Mouse (Mus musculus): Measurements from ENCODE around the gene Prtg.

Gene Prtg

DNA sequence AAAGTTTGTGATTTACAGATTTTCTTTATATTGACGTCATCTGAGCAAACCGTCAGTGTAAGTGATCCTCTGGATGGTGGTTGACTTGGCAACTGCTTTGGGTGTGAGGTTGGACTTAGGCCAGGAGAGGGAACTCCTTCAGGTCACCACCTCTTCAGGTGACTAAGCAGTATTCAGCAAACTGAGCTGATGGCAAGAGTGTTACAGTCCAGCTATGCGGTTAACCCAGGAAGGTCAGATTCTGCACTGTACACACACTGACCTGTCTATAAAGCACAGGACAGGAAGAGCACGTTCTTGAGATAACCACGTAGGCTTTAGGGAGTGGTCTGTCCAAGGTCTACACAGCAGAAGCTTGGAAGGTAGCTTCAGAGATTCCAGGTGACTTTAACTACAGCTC is 3.9 kb downstream of the Prtg start:
- DNase-seq (ENCODE audit: low spot score), result no peak

DNA sequence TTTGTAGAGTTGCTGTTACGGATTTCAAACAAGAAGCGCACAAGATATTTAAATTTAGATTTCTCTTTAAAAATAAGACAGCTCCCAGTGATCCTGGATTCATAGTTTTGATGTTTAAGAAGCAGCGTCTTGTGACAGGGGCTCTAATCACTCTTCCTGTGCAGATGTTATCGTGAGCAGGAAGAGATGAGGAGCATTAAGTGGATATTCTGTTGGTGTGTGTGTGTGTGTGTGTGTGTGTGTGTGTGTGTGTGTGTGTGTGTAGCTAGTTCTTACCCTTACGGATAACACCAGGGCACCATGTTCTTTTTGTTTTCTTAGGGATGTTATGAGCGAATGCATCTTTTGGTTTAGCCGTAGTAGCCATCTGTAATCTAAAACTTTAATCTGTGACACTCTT is 5.4 kb downstream of the Prtg start:
- no peak for DNase-seq (ENCODE audit: low spot score)

DNA sequence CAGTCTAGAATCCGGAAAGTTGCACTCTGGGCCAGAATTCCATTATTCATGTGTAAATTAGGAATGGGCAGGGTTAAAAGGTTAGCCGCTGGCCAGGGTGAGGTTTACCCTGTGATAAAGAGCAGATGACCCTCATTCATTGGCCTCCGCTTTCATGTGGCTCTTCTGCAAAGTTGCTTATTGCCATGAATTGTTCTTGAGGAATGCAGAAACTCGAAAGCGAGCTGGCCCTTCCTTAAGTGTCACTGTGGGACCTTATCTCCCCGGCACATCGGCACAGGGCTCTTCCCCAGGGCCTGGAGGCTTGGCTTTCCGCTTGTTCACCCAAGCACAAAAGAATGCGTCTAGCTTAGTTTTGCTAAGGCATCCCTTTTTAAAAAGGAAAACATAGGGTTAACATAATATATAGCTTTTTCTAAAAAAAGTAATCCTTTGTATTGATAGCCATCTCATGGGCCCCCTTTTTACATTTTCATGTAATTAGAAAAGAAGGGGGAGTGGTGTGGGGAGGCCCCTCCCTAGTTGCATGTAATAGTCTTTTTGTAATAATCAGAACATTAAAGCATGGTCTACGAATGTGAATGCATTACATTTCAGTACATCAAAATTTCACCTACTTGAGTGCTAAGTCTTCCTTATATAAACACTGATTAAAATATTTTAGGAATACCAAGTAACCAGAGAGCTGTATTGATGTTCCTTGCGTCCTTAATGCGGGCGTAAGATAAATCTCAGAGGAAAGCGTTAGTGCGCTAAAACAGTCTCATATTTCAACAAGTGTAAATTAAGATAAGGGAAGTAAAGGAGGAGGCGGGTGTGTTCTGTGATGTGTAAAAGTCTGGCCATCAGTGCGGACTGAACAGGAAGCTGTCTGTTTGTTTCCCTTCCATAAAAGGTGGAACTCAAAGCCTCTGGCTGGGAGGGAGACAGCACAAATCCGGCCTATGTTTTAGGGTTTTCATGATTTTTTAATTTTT is 6.2 kb downstream of the Prtg start:
- DNase-seq (ENCODE audit: low spot score), result no peak

DNA sequence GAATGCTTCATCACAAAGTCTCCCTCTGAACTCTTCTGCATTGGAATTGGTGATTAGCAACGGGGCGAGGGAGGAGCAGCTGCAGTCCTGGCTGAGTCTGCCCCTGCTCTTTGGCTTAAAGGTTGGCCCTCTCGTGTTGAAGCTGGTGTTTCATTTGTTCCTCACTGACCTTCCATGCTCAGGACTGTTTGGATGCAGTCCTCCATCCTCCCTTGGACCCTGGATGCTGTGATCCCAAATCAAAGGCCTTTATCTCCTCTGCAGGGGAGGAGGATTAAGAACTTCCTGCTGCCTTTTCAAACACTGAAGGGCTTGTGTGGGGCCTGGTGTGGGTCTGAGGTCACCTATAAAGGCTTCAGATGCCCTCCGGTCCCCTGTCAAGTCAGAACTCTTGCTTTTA is 18.8 kb downstream of the Prtg start:
- DNase-seq (ENCODE audit: low spot score), result no peak

DNA sequence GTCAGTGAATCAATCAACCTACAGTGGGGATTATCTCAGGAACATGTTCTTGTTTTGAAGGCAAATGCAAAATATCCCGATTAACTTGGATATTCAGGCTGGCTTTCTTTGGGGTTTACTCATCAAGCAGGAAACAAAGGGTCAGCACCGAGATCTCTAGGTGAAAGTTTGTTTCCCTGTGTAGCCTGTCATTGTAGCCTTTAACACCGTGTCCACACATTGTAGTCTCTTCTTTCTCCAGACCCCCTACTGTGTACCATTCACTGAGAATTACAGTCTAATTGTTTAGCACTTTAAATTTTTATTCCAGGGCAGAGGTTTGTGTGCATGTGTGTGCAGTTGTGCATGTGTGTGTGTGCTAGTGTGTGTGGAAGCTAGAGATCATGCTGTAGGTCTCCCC is 19.3 kb downstream of the Prtg start:
- DNase-seq (ENCODE audit: low spot score), result no peak

DNA sequence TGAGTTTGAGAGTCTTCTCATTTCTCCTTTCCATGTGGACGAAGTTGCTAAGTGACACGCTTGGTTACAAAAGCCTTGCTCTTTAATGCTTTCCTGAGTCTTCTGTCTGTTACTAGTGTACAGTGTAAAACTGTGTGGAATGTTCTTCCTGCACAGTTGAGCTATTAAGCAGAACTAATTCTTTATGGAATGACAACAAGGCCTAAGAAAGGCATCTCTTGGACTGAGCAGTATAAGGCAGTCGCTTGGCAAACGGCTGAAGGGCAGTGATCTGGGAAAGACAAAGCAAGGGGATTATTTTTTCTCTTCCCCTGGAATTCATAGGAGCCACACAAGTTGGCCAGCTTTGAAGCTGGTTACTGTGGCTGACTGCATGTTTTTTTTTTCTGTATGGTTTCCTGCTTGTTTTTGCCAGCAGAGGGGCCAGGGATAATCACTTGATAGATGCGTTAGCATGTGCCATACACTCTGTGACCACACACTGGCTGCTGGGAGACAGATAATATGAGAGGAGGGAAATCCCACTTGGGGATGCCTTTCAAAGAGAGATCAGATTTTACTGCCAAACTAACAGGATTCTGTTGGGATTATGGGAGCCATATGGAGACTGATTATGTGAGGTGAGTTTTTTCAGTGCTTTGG is 22.1 kb downstream of the Prtg start:
- no peak for DNase-seq (ENCODE audit: low spot score)

DNA sequence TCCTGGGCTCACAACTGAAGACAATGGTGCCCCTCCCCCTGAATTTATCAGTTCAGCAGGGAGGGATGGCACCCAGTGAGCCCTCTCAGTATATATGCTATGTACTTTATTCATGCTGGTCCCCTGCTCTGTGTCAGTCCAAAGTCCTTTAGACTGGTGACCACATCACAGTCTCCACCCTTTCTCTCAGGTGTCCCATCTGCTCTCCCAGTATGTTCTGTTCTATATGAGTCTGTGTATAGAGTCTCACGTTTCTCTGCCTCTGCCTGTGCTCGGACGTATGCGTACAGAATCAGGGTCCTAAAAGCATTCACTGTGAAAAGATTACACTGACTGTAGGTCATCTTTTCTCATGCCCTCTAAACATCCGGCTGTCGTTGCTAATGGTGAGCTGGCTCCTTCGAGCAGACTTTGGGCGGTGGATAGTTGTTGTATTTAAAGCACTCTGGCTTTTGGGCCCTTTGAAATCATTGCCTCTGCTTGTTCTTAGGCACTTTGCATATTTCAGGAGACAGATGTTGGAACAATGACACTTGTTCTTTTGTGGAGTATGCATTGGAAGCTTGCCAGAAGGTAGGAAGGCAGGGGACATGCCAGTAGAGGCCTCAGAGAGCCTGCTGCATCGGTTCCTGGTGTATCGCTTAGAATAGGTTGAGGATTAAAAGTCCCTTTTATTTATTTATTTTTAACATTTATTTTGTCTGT is 27.5 kb downstream of the Prtg start:
- DNase-seq (ENCODE audit: low spot score), result no peak

DNA sequence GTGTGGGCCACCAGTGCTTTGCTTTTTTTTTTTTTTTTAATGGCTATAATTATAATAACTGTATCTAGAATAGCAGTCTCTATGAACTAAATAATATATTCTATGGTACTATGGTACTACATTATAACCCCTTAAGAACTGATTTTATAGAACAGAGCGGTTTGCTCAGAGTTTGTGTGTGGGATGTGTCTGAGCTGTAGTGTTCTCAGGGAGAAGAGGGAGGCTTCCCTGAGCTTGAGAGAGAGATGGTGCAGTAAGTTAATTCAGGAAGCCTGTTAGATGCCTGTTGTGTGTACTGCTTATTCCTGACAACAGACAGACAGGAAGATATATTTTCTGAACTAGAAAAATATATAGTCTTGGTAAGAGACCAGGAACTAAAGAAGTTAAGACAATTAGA is 28.3 kb downstream of the Prtg start:
- no peak for DNase-seq (ENCODE audit: low spot score)

DNA sequence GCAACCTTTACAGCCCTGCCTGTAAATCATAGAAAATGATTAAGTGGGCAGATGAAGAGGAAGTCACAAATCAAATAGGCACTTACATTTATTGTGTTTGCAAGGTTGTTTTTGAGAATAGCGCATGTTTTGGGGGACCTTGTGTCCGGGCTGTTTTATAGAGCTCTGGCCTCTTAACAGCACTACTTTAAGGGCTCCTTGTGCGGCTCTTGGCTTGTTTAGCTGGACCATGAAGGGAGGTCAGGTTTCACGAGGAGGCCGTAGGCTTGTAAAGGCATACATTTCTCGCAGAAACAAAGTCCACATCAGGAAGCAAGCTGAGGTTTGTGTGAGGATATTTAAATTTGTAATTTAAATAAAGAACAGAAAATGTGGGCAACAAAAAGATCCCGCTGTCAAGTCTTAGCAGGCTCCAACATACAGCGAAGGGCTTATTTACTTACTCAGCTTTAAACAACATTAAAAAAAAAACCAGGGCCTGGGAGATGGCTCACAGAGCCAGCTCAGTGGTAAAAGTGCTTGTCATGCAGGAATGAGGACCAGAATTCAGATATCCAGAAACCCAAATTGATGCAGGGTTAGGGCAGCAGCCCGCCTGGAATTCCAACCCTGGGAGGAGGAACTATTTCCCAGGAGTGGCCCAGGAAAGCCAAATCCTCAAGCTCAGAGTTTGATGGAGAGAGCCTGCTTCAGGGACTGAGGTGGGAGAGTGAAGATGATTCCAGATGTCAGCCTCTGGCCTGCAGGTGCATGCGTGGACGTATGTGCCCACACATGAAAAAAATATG is 30.2 kb downstream of the Prtg start:
- no peak for DNase-seq (ENCODE audit: low spot score)

DNA sequence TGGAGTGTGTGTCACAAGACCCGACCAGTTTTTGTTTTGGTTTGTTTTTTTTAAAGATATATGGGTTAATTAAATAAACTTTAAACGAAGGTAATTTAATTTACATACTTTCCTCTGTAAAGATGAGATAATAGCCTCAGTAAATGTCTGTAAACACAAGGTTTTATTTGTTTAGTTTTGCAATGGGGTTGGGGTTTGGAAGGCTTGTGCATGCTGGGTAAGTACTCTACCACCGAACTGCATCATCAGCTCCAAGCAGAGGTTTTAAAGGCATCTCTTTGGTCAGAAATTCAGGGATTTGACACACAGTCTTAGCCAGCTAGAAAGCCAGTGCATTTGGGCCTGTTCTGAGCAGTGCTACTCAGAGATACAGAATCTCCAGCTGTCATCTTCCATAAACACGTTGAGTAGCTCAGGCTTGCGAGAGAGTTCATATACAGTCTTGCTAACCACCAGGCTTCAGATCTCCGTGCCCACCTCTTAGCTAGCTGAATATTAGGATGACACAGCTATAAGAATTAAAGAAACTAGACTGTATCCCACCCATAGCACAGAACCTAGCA is 31.0 kb downstream of the Prtg start:
- no peak for DNase-seq (ENCODE audit: low spot score)

DNA sequence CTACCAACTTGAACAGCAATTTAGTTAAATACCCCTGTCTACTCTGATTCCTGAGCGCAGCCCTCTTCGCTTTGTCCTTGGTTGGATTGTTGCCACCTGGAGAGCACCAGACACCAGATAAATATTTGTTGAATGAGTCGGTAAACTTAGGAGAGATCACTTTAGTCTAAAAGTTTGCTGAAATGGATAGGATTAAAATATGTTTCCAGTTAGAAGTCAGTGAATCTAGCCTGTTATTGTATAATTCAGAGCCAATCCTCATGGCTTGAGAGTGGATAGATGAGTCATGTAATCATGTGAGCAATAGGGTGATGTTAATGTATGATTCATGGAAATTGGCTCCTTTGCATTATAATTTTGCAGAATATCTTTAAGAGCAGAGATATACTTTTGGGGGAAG is 31.6 kb downstream of the Prtg start:
- no peak for DNase-seq (ENCODE audit: low spot score)

DNA sequence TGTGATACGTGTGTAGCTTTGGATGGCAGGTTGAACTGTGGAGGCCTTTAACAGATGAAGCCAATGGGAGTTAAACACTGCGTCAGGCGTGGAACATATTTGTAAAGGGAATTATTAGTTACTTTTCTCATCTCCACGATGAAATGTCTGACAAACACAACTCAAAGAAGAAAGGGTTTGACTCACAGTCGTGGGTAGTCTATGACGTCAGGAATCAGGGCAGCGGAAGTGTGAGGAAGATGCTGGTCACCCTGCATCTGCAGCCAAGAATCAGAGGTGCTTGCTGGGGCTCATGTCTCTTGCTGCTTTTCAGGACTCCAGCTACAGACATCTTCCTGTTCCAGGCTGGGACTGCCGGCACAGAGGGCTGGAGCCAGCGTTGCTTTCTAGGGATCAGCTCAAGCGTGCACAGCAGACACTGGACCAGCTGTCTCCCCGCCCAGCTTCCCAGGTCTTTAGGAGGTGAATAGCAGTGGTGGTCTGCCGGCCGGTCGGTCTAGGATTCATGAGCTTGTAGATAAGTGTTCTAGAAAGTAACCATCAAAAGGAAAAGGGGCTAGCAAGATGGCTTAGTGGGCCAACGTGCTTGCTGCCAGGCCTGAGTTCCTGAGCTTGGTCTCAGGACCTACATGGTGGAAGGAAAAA is 32.8 kb downstream of the Prtg start:
- DNase-seq (ENCODE audit: low spot score), result no peak

DNA sequence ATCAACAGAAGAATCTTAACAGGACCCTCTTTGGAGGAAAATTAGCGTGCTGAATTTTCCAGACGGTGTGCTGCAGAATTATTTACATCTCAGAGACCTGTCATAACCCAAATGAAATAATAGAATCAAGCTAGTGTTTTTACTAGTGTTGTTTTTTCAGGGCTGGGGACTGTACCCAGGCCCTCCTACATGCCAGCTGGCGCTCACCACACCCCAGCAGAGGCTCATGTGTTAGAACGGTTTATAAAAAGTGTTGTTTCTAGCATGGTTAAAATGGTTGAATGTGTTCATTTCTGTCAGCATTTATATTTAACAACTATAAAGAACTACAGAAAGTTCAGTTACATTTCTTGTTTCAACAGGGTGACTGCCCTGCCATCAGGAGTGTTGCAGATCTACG is 37.8 kb downstream of the Prtg start:
- DNase-seq (ENCODE audit: low spot score), result no peak

DNA sequence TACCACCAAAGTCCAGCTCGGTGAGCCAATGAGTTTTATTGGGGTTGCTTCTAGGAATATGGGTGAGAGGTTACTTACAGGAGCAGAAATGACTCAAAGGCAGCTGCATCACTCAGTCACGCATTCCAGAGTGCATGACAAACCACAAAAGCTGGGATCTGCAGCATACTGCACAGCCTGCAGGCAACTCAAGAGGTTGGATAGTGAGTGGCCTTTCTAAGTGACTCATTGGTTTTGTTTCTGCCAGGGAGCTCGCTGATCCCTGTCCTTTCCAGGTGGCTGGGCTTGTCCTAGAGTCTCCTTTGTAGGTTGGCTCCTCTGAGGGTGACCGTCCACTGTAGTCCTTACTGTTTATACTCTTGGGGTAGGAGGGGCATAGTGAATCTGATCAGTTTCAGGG is 39.5 kb downstream of the Prtg start:
- no peak for DNase-seq (ENCODE audit: low spot score)

DNA sequence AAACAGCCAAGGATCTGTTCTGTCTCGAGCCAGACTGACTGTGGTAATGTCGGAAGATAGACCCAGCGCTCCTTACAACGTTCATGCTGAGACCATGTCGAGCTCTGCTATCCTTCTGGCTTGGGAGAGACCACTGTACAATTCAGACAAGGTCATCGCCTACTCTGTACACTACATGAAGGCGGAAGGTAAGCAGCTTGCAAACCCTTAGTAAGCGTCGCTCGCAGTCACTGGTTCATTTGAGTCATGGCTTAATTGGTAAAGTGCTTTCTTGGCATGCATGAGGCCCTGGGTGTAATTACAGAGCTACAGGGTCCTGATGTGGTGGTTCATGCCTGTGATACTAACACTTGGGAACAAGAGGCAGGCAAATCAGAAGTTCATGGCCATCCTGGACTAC is 44.9 kb downstream of the Prtg start:
- no peak for DNase-seq (ENCODE audit: low spot score)

DNA sequence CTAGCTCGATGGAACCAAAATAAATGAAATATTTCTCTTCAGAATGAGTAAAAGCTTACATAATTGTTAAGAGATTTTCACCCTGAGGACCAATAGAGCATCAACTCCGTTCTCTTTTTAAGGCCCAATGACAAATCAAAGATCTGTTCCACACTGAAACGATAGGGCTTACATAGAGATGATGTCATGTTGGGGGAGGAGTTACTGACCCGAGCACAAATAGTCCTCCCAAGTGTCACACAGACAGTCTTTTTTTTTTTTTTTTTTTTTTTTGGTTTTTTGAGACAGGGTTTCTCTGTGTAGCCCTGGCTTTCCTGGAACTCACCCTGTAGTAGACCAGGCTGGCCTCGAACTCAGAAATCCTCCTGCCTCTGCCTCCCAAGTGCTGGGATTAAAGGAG is 45.3 kb downstream of the Prtg start:
- DNase-seq (ENCODE audit: low spot score), result no peak

DNA sequence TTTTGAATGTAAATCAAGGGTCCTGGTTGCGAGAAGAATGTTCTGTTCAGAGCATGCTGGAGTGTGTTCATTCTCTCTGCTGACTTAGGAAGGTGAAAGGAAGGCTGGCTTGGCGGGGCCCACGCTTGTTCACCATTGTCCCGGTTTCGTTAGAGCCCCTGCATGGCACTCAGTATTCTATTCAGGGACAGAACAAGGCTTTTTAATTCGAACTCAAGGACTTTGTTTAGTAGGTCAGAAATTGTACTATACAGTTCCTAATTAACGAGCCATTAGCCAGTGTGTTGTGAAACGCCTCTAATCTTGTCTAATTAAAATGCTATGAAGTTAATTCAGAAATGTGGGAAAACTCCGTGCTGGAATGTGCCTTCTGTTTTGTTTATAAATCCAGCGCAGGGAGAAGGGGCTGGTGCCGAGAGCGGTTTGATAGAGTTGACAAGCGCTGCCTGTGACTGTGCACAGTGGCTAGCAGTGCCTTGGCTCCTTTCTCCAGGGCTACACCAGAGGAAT is 47.1 kb downstream of the Prtg start:
- no peak for DNase-seq (ENCODE audit: low spot score)

DNA sequence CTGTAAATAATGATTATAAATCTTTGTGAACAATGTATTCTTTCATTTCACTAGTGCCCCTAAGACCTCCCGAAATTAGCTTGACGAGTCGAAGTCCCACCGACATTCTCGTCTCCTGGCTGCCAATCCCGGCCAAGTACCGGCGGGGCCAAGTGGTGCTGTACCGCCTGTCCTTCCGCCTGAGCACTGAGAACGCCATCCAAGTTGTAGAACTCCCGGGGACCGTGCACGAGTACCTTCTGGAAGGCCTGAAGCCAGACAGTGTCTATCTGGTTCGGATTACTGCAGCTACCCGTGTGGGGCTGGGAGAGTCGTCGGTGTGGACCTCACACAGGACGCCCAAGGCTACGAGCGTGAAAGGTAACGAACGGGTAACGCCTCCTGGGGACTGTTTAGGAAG is 50.0 kb downstream of the Prtg start:
- no peak for DNase-seq (ENCODE audit: low spot score)

DNA sequence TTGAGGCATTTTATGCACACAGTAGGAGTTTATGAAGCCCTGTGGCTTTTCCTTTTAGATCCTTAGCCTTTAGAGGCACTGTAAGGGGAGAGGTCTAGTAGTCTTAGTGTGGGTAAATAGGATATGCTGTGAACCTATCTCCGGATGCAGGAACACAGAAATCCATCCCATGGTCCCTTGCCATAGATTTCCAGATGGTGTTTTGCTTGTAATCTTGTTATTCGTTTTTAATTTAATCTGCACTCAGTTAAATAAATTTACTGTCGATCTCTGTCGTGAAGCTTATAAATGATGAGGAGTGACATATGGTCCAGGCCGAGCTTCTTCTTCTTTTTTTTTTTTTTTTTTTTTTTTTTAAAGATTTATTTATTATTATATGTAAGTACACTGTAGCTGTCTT is 54.1 kb downstream of the Prtg start:
- no peak for DNase-seq (ENCODE audit: low spot score)

DNA sequence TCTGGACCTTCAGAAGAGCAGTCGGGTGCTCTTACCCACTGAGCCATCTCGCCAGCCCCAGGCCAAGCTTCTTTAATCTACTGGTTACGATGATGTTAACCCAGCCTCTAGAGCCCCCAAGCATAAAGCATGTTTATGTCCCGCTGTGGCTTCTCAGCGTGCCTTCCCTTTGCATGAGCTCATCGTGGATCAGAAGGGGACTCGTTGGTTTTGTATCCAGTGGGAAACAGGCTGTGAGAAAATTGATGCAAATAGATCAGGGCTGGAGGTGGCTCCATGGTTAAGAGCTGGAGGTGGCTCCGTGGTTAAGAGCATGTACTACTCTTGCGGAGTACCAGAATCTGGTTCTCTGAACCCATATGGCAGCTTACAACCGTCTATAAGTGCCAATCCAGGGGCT is 54.6 kb downstream of the Prtg start:
- DNase-seq (ENCODE audit: low spot score), result no peak

DNA sequence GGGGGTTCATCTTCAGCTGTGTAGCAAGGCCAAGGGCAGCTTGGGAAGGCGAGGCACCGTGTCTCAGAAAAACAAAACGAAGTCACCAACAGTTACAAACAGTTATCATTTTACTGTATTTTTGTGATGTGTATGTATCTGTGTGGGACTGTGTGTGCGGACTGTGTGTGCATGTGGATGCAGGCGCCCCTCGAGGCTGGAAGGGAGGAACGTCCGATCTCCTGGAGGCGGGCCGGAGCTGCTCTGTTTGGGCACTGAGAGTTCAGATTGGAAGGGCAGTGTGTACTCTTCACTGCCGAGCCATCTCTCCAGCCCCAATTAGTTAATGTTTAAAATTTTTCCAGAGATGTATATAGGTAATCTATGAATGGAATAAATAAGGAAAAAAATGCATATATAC is 55.5 kb downstream of the Prtg start:
- DNase-seq (ENCODE audit: low spot score), result no peak
